Mouse (Mus musculus): ENCODE data around the gene Hpca.

- TF ChIP-seq CTCF (IDR thresholded peaks at IDR 0.05; ENCODE audit: borderline replicate concordance, insufficient read depth, low read length) (no peak), POLR2A (IDR thresholded peaks at IDR 0.05; ENCODE audit: low read depth, low read length) (no peak)
These were observed 21.7 kb upstream of the Hpca start for GRCm38 (mm10) chr4:129143509-129143908.

Data from embryonic fibroblast, embryonic 13.5 days (primary cell).